Mouse (Mus musculus): ENCODE data around the gene Cbx2. TPM values are rescaled to one million over a fixed set of nuclear protein-coding genes. Genes with fewer than 3 reads are reported as not detected.

Cbx2 gene
- polyA plus RNA-seq, 3 experiments from 2014 or later: 0.83 to 1.6 (median 1.0) TPM

DNA sequence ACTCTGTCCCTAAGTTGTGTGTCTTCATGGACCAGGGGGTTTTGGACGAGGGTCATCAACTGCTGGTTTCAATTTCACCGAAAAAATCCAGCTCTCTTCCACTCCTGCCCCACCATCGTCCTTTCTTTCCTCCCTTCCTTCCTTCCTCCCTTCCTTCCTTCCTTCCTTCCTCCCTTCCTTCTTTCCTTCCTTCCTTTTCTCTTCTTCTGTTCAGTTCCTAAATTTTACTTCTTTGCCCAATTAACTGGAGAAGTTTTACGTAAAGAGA, 20.4 kb downstream of the Cbx2 start:
- no peak for ATAC-seq

DNA sequence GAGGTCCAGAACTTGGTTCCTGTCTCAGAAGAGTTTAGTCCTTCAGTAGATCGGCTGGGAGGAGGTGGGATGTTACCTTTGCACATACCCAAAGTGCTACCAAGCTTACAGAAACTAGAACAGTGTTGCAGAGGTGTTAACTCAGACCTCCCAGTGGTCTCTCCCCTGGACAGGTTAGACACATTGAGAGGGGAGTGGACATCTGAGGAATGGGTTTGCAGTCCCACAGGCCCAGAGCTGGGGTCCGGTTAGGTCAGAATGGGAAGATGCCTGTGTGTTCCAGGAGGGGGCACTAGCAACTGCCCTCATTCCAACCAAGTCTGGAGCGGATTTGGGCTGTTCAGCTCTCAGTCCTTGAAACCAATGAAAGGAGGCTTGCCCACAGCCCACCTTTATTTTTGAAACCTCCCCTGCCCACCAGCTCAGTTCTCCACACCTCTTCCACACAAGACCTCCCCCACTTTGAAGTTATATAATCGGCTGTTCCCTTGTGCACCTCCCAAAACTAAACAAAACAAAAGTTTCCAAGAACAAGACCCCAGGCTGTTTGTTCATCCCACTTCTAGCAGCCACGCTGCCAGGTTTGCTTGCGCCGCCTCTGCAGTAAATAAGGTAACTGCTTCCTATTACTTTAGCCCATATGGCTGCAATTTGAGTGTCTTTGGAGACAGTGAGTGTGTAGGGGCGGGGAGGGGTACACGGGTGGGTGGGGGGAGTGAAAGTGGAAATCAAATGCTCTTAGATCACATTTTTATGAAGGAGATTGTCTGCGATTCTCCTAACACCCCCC, 21.2 kb downstream of the Cbx2 start:
- ATAC-seq: no peak

DNA sequence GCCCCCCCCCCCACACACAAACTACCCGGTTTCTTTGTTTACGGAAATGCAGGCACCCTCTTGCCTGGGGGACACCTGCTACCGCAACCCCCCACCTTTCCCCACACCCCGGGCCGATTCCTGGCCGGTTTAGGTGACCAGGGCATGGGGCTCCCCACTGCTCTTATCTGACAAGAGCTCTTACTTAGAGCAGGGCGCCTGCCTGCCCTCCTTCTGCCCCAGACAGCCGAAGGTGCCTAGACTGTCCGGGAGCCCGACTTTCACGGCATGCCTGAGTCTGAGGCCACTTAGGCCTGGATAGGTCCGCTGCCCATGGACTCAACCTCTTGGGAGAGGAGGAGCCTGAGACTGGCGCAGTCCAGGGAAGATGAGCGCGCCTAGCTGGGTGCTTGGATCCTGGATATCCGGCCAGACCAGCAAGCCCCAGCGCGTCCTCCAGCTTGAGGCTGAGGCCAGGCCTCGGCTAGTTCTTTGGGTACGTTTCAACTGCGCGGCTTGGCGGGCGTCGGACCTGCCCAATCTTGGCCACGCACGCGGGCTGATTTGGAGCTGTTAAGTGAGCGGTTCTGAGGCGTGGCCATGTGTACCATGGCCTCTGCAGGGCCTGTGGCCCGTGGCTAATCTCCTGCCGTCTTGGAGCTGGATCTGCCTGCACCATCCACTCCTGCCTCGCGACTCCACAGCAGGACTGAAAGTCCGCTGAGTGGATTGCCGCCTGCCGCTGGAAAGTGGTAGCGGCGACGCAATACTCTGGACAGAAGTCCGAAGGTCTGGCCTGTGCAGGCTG, 22.0 kb downstream of the Cbx2 start:
- no peak for ATAC-seq

DNA sequence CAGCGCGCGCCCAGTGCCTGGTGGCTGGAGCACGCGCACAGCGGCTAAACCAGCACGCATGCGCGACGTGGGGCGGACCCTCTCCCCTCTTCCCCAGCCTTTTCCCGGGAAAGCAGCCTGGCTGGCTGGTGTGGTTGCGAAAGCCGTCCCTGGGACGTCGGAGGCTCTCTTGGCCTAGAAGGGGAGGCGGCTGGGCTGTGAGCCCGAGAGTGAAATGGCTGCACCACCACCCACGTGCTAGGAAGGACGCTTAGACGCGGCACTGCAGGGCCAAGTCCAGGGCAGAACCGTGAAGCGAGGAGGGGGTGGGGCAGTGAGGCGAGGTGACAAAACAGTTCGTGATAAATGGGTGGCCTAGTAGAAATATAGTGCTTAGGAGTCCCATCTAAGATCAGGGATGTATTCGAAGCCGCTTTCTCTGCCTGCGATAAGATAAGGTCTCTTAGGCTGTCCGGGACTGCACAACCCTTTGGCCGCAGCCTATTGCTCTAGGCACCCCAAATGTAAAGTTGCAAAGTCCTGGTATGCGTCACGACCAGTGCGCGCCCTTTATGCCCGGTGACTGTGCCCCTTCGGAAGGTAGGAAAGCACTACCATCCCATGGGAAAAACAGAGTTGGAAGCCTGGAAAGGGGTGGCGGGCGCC, 24.0 kb downstream of the Cbx2 start:
- no peak for ATAC-seq

DNA sequence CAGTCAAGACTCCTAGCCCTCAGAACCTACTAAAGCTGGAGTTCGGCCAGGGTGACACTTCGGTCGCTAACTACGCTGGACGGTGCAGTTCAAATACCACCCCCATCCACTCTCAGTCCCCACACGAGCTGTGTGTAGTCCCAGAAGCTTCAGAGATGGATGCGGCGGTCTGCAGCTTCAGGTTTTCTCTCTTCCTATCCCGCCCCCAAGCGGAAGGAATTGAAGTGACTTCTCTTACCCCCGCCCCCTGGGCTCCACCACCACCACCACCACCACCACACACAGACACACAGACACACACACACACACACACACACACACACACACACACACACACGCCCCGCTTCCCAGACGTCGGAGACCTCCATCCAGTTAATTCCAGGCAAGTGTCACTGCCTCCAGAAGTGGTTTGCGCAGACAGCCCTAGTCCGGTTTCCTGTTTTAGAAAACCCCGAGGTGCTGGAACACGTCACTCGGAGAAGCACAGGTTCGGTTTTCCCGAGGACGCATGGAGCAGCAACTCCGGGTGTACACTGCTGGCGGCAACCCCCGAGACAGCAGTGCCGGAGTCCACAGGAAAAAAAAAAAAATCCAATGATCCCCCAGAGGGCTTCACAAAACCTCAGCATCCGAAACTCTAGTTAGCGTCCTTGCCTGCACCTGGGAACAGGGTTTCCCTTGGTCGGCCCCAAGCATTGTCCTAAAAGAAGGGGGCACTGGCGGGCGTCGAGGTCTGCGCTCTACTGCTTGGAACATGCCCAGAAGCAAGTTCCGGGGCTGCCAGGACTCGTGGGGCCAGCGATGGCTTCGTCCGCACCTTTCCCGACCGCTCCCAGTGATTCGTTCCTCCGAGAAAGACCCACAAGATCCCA, 24.7 kb downstream of the Cbx2 start:
- no peak for ATAC-seq

DNA sequence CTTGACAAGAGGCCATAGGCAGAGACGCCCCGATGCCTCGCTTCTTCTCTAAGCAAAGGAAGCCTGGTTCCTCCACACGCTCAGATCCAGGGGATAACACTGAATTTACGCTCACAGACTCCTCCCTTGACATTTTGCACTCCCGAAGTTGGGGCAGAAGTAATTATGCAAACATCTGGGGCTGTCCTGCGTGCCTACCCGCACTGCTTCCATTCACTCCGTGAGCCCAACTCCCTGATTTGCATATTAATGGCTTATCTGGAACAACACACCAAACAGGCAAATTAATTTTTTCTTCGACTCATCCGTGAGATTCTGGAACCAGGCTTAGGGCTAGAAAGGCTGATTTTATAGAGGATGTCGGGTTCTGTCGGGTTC, 25.4 kb downstream of the Cbx2 start:
- ATAC-seq: no peak

DNA sequence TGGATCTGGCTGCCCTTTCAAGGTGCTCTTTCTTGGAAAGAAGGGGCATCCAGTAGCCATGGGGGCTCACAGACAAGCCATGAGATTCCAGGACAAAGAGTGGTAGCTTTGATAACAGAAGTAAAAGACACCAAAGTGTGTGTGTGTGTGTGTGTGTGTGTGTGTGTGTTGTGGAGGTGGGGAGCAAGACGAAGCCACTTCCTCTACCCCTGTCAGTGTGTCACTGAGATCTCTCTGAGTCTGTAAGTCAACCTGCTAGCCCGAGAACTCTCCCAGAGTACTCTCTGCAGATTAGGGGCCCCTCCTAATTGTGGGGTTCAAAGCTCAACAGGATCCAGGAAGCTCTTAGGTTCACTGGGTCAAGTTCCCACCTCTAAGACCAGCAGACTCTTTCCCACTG, 27.6 kb downstream of the Cbx2 start:
- peak; percentile 25 for ATAC-seq

DNA sequence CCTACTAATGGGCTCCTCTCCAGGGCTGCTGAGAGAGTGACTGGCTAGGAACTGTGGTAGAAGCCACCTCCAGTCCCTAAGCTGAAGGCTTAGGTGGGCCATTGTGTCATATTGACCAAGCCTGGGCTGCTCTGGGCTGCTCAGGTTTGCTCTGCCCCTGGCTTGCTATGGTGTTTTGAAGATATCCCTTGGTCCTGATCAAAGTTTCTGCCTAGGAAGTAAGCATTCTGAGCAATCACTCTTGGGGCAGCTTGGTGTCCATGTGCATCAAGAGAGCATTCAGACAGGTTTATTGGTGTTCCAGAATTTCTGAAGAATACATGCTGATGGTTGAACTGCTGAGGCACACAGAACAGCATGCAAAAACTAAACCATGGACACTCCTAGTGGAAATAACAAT, 28.7 kb downstream of the Cbx2 start:
- ATAC-seq: no peak

DNA sequence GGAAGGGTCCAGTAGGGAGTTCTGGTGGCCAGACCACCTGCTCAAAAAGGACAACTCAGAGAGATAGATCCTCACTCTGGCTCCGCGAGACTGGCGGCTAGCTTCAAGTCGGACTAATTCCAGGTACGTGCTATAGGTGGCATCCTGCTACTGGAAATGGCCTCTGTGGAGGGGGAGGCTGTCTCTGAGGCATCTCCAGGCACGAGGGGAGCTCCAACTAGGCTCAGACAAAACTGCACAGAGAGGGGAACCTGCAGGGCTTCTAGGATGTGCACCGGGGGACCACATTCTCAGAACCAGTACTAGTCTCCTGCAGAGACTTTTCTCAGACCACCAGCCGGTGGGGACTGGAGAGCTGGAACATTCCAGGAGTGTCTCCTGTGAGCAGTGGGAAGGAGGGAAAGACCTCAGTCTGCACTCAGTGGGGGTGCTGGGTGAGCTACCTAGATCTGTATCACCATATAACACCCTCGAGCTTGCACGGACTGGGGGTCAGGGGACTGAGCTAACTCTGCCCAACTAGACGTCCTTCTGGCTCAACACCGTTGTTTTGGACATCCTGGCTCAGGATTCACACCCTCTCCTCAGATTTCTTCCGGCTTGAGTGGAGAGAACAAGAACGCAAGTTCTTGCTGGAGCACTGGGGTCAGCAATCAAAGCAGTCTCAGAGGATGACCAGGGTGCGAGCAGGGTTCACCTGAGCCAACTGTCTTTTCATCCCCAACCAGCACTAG, 29.3 kb downstream of the Cbx2 start:
- ATAC-seq: peak; percentile 19

DNA sequence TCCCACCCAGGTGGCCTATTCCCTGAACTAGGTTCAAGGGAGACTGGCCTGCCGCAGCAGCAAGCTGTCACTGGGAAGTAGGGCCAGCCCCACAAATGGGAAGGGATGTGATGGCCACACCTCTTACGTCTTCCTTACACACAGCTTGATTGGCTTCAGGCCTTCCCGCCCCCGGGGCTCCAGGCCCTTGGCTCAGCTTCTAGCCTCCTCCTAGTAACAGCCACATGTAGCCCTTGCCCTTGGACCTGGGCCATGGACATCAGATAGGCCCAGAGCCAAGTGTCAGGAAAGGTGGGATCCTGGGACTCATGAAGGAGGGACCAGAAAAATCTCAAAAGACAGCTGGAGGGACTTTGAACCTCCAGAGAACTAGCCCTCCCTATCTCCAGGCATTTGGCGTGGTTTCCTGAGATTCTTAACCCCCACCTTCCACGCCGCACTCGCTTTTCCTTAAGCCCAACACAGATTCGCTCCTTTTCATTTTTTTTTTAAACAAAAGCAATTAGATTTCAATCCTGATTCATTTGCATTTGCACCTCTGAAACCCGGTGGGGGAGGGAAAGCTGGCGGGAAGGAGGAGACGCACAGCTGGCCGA, 30.0 kb downstream of the Cbx2 start:
- ATAC-seq: no peak

DNA sequence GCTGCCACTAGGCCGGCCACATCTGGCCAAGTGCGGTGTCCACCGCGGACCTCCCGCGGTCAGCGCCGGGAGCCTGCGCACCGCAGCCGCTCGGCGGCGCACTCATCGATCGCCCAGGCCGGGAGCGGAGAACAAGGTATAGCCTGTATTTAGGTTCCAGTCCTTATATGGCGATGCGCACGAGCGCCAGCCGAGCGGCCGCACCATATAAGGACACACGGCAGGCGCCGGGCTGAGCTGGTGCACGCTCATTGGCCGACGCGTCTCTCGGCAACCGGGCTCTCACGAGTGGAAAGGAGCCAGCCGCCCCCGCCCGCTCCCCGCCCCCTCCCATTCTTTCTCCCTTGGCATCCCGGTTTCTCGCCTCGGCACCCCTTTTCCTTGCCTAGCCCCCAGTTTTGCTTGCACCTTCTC, 30.5 kb downstream of the Cbx2 start:
- peak; percentile 86 for ATAC-seq

DNA sequence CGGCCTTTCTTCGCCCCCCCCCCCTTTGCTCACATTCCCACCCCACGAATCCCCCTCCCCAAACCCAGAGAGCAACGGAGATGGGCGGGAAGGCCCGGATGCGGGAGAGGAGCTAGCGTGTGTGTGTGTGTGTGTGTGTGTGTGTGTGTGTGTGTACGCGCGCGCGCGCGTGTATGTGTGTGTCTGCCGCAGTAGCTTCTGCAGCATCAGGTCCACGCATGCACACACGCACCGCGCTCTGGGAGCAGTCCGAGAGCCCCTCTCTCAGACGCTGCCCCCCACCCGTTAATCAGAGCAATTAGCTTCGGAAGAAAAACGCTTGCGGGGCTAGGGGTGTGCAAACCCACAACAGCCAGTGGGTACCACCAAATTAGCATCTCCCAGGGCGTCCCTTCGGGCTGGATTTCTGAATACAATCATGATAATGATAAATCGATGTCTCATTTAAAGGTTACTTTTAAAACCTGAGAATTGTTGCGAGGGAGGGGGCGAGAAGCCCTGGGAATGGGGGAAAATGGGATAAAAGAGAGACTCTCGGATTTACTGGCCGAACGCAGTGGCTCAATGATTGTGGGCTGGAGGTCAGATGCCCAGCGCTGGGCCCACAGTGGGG, 31.1 kb downstream of the Cbx2 start:
- no peak for ATAC-seq

DNA sequence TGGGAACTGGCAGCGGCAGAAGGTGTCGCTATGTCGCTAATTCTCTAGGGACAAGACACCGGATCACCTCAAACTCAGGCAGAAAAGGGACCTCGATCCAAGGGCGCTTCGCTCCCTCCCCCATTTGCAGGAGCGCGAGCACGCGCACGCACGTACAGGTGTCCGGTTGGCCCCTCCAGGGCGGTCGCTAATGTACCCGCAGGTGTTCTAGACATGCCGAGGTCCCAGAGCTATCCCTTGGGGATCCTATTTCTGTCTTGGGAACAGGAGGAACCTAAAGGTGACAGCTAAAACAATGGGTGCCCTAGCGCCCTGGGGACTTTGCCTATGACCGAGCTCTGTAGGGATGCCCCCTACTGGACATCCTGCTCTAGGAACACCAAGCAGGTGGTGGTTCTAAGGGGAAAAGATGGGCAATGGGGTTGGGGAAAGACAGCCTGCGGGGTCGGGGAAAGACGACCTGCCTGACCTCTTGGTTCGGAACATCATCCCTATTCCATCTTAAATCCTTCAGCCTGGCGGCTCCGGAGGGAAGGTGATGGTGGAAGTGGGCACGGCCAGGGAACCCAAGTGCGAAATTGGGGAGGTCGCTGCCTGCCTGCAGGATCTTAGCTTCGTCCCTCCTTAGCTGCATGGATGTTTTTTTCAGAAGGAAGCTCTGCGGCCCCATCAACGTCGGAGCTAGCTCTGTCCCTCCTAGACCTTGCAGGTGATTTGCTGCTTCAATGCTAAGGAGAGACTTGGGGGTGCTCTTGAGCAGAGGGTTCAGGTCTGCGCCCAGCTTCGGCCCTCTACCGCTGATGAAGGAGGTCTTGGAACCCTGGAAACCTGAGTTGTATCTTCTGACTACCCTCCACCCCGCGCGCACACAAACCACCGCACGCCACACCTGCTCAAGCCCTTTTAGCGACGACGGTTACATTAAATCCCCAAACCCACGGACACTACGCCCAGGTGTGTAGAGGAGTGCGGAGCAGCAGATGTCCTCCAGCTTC, 31.9 kb downstream of the Cbx2 start:
- ATAC-seq: no peak

DNA sequence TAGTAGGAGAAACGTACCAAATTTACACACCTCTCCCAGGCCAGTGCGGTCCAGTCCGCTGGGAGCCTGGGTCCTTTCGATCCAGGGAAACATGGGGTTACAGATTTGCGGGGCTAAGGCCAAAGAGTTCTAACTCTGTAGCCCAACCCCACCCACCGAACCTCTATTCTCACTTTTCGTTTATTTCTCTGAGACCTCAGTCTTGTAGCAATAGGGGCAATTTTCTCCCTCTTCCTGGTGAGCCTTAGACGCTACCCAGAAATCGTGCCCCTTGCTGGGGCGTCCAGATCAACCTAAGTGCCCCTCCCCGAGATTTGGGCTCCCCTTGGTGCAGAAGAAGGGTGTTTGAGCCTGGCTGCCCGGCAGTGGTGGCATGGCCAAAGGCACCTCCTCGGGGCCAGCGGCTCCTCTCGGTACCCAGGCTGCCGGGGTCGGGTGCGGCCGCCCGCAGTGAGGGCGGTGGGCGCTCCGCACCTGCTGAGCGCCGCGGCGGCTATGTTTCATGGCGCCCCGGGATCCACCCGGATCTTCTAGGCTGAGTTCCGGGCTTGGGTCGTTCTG, 32.9 kb downstream of the Cbx2 start:
- no peak for ATAC-seq

DNA sequence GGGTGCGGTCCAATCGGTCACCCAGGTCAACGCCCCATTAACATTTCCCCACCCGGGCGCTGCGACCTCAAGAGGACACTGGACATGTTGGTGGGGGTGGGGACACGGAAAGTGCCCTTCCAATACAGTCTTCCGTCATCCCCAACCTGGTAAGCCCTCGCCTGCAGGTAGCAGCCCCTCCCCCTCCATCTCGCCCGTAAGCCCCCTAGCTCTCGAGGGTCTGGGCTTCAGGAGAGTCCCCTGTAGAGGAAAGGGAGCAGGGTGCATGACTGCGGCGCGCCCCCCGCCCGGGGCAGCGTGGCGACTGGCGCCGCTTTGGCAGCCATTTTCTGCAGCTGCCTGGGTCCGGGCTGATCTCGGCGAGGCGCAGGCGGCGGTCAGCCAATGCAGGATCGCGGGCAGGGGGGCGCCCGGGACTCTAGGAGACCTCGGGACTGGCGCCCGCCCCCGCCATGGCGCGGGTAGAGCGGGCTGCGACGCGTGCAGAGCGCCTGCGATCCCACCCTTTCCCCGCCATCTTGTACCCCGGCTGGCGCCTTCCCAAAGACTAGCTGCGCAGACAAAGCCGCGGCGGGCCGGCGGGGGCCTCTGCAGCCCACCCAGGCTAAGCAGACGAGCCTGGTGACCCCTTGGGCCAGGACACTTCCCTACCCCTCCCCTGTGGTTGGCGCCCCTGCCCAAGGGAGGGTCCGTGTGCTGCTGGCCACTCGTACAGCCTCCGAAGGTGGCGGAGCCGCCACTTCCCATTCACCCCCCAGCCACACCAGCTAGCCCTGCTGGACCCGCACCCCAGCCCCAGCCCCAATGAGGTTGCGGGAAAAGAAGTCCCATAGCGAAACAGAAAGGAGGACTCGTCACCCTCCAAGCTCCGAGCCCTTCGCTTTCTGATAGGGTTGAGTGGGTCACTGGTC, 33.8 kb downstream of the Cbx2 start:
- ATAC-seq: peak; percentile 23

DNA sequence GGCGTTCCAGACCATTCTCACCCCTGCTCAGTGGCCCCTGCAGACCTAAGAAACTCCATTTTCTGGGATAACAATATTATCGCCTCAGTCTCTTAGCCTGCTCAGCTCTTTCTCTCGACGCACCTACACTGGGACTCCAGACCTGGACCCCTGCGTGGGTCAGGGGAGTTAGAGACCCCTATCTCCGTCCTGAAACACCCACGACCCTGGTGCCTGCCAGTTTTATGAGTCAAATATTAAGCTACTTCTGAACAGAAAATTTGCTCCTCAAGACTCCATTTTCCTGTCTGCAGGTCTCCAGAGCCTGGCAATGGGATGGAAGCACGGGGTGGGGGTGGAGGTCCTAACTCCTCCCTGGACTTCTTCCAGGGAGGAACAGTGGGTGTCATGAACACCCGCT, 34.5 kb downstream of the Cbx2 start:
- ATAC-seq: no peak

DNA sequence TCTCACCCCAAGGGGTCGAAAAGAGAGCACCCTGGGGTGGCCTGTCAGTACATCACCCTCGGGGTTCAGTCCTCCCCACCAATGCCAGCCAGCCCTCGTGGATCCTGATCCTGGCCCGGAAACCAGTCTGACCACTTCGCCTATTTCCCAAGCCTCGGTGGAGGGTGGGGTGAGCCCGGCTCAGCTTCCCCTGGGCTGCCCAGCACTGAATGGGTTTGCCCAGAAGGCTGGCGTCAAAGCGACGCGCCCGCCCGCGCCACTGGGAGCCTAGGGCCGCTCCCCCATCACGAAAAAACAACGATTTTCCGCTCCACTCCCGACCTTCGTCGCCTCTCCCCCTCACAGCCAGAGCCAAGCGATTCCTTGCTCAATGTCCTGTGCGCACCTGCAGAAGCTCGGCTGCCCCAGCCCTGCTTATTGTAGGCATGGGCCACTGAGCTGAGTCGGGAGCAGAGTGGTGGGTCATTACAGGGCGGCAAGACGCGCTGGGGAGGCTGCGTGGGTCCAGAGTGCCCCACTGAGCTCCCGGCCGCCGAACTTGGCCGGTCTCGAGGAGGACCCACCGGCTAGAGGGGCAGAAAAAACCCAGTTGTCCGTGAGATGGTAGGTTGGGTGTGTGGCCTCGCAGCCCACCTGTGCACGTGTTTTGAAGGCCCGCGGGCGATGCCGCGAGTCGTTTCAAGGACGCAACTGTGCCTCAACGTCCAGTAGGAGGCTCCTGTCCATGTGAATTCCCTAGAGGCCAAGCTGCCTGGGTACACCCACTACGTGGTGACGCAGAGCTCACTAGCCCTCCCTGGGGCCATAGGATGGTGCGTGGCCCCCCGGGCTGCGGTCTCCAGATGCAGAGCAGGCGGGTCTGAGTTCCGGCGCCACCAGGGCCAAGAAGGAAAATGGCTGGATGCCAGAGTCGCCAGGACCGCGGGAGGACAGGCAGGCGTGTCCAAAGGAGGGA, 35.6 kb downstream of the Cbx2 start:
- no peak for ATAC-seq
